Mouse (Mus musculus): ENCODE data around the gene Snrpb2.

DNA sequence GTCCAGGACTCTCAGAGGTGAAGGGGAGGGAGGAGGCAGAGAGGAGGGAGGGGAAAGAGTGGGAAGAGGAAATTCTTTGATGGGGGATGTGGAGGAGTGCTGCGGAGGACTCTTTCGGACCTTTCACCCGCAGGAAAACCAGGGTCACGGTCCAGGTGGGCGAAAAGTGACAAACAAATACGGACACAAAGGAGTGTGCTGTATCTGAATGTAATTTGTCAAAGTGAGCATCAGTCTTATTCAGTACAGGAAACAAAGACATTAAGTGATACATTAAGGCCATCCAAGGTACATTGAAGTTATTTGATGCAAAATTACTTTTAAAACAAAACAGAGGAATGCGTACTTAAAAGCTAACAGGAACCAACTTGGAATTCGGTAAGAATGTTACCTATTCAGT is 27.0 kb downstream of the Snrpb2 start:
- TF ChIP-seq POLR2A (IDR thresholded peaks at IDR 0.05; ENCODE audit: low read depth, low read length) (no peak), CTCF (IDR thresholded peaks at IDR 0.05; ENCODE audit: borderline replicate concordance, insufficient read depth, low read length) (no peak)

Measured in embryonic fibroblast, embryonic 13.5 days (primary cell).